Mouse (Mus musculus): ENCODE data around the gene Nod1. TPM values are rescaled to one million over a fixed set of nuclear protein-coding genes. Genes with fewer than 3 reads are reported as not detected.

Gene Nod1
- 1 to 10 TPM; 3.2 to 3.8 TPM for total RNA-seq (2021)

- intact Hi-C loops (cut with DNase I) = no loop called here
- peak; percentile 43 to 46 for DNase-seq (ENCODE audit: low spot score in 2 of 2)
Measured at GRCm38 (mm10) chr6:54972111-54972928, at the start of gene Nod1. Gene Nod1 (minus strand): TSS chr6:54972612.

GRCm38 (mm10) chr6:55021806-55022205 is 49.4 kb upstream of the Nod1 start:
- intact Hi-C loops (cut with DNase I) = no loop called here
- no peak for DNase-seq (ENCODE audit: low spot score in 2 of 2)

GRCm38 (mm10) chr6:55018417-55018816 is 46.0 kb upstream of the Nod1 start:
- intact Hi-C loops (cut with DNase I) = loop anchor here (5.0 kb wide), 2 partner anchors 101 to 311 kb away; no protein-coding TSS in a partner anchor
- no peak for DNase-seq (ENCODE audit: low spot score in 2 of 2)

GRCm38 (mm10) chr6:55016710-55017583 is 44.5 kb upstream of the Nod1 start:
- DNase-seq (ENCODE audit: low spot score in 2 of 2) = peak; percentile 63 to 77
- intact Hi-C loops (cut with DNase I) = loop anchor here (1.0 to 5.0 kb wide), 4 partner anchors 100 to 310 kb away; no protein-coding TSS in a partner anchor

GRCm38 (mm10) chr6:55016236-55016635 is 43.8 kb upstream of the Nod1 start:
- intact Hi-C loops (cut with DNase I) = loop anchor here (5.0 kb wide), 2 partner anchors 99 to 309 kb away; no protein-coding TSS in a partner anchor
- DNase-seq (ENCODE audit: low spot score in 2 of 2) = peak; percentile 32 to 74

DNA sequence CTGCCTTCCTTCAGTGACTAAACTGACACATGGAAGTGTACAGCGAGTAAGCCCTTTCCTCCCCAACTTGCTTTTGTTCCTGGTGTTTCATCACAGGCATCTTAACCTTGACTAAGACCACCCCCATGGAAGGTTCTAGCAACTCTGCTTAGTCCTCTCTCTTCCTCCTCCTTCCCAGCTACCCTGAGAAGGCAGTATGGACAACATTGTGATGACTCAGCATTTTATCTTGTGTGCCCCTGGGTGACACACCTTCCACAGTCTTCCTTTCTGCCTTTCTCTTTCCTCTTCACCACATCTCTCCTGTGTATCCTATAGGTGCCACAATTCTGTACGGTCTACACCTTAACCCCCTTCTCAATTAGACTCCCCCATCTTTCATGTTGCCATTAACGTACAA is 41.8 kb upstream of the Nod1 start:
- intact Hi-C loops (cut with DNase I) = no loop called here
- no peak for DNase-seq (ENCODE audit: low spot score in 2 of 2)

- no peak for DNase-seq (ENCODE audit: low spot score in 2 of 2)
- intact Hi-C loops (cut with DNase I) = no loop called here
Measured at GRCm38 (mm10) chr6:55012516-55012915, 40.1 kb upstream of the Nod1 start.

DNA sequence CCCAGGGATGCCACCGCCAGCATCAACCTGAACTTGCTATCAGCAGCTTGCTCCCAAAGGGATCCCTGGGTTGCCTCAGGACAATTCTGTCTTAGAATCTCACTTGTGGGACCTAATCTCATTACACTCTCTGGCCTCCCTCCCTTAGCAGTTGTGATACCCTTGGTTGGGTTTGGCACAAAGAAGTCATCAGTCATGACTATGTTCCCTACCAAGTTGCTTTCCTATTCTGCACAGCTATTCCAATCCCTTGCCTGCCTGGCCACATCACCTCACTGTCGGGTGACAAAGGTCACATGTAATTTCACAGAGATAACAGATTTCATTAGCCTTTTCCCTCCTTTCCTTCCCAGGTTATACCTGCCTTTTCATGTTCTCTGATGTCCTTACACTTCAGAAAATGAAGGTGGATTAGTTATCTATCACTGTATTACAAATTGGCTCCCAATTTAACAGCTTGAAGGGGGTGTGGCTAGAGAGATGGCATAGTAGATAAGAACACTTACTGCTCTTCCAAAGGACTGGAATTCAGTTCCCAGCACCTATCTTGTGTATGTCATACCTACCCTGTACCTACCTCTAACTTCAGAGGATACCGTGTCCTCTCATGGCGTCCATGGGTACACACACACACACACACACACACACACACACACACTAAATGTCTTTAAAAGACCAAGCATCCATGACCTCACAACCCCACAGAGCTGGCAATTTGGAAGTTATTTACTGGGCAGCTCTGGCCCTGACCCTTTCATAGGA is 38.1 kb upstream of the Nod1 start:
- no peak for DNase-seq (ENCODE audit: low spot score in 2 of 2)
- intact Hi-C loops (cut with DNase I) = no loop called here

DNA sequence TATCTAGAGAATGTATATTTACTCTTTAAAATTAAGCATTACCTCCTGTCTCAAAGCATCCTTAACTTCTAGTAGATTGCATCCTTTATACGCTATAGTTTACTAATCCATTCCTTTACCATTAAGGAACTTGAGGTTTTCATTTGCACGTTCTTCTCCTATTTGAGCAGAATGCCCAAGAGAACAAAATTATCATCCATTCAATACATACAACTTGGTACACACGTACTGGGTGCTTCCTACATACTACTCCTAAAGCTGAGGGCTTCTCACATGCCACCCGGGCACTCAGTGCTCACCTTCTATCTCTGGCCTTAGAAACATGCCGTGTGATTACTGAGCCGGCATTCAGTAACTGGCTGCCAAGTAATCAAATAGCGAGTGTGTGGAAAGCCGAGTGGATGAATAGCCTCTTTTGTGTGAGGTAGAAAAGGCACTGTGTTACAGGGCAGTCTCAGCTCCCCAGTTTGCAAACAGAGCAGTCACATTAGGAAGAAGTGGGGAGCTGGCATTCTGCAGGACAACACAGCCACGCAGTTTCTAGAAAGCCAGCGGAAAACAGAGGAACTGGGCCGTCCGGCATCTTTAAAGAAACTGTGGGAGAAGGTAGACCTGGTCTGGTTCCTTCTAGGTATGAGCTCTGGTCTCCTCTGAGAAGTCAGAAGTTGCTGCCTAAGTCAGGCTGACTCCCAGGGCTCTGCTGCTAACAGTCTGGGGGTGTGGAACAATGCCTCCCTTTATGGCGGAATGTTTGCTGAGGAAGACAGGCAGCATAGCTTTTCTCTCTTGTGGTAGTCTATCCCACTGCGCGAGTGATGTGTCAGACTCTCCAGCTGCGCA is 37.2 kb upstream of the Nod1 start:
- intact Hi-C loops (cut with DNase I) = no loop called here
- DNase-seq (ENCODE audit: low spot score in 2 of 2) = peak; percentile 12 to 28

DNA sequence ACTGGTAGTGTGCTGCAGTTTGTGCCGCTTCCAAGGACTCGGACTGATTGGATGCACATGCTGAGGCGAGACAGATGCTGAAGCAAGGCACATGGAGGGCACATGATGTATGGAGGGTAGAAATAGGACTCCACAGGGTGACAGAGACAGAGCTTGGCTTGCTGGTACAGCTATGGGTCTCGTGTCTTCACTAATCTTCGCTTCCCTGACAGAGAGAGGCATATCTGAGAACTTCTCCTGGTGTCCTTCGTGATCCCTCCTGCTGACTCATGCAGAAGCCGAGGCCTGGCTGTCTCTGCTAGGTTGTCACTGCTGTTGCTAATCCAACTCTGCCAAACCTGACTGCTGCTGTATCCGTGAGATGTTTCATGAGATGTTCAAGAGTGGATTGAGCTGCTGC is 36.0 kb upstream of the Nod1 start:
- intact Hi-C loops (cut with DNase I) = no loop called here
- DNase-seq (ENCODE audit: low spot score in 2 of 2) = no peak

DNA sequence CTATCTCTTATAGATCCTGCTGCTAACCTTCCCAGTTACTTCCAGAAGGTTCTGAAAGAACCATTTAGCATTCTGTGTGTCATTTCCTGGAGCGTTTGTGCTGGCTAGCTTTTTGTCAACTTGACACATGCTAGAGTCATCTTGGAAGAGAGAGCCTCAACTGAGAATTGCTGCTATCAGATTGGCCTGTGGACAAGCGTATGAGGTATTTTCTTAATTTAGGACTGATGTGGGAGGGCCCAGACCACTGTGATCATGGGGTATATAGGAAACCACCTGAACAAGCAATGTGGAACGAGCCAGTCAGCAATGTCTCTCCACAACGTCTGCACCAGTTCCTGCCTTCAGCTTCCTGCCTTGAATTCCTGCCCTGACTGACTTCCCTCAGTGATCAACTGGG is 31.1 kb upstream of the Nod1 start:
- intact Hi-C loops (cut with DNase I) = no loop called here
- DNase-seq (ENCODE audit: low spot score in 2 of 2) = no peak

- intact Hi-C loops (cut with DNase I) = no loop called here
- DNase-seq (ENCODE audit: low spot score in 2 of 2) = no peak
Measured at GRCm38 (mm10) chr6:55002438-55002837, 30.0 kb upstream of the Nod1 start.

- no peak for DNase-seq (ENCODE audit: low spot score in 2 of 2)
- intact Hi-C loops (cut with DNase I) = no loop called here
Measured at GRCm38 (mm10) chr6:55001320-55001719, 28.9 kb upstream of the Nod1 start.

- DNase-seq (ENCODE audit: low spot score in 2 of 2) = no peak
- intact Hi-C loops (cut with DNase I) = no loop called here
Measured at GRCm38 (mm10) chr6:54997726-54998125, 25.3 kb upstream of the Nod1 start.

- intact Hi-C loops (cut with DNase I) = no loop called here
- no peak for DNase-seq (ENCODE audit: low spot score in 2 of 2)
Measured at GRCm38 (mm10) chr6:54996361-54996760, 23.9 kb upstream of the Nod1 start.

DNA sequence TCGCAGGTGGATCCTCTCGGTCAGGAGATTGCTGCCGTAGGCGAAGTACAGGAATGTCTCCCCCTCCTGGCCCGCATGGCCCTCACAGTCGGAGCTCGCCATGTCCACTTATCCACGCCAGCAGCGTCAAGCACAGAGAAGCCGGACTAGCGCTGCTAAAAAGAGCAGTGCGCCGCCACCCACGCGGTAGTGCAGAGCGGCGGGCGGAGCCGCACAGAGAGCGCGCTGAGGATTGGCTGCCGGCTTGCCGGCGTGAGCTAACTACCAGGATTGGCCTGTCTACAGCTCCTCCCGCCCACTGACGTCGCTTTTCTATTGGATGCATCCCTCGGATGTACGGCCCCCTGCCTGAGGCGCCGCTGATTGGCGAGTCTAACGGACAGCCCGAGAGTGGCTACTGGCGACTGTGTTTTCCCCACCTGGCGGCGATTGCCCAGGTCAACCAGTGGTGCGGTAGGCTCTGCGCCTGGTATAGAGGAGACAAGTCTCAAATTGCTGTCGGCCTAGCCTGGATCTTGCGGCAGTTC is 20.4 kb upstream of the Nod1 start, which contains the start of gene Ggct:
Gene Ggct (minus strand): TSS at position 217 of the 527 bp plus-strand sequence.
- intact Hi-C loops (cut with DNase I) = loop anchor here (2.0 to 5.0 kb wide), 4 partner anchors 75 to 400 kb away; partner anchors contain the start of gene Znrf2
- peak; percentile 98 for DNase-seq (ENCODE audit: low spot score in 2 of 2)

DNA sequence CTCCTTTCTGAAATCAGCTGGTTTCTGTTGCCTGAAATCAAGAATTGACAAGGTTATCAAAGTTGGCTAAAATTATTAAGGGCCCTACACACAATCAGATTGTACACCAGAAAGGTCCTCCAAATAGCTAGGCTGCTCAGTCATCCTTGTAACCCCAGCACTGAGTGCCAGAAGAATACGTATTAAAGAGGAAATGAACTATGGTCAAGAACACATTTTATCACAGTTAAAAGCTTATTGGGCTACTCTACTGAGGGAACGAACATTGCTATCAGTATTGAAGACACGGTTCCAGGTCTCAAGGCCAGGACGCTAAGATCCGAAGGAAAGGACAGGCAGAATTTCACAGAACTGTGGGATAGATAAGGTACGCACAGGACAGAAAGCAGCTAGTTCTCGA is 19.7 kb upstream of the Nod1 start:
- no peak for DNase-seq (ENCODE audit: low spot score in 2 of 2)
- intact Hi-C loops (cut with DNase I) = loop anchor here (2.0 to 5.0 kb wide), 4 partner anchors 75 to 400 kb away; partner anchors contain the start of gene Znrf2

GRCm38 (mm10) chr6:54991189-54991588 is 18.8 kb upstream of the Nod1 start:
- DNase-seq (ENCODE audit: low spot score in 2 of 2) = no peak
- intact Hi-C loops (cut with DNase I) = loop anchor here (5.0 kb wide), 3 partner anchors 74 to 399 kb away; no protein-coding TSS in a partner anchor

Measured in left cerebral cortex, postnatal 25 days (tissue).